Comparison of ENCODE assay signal across 8 mouse cellular contexts in the genomic region with DNA sequence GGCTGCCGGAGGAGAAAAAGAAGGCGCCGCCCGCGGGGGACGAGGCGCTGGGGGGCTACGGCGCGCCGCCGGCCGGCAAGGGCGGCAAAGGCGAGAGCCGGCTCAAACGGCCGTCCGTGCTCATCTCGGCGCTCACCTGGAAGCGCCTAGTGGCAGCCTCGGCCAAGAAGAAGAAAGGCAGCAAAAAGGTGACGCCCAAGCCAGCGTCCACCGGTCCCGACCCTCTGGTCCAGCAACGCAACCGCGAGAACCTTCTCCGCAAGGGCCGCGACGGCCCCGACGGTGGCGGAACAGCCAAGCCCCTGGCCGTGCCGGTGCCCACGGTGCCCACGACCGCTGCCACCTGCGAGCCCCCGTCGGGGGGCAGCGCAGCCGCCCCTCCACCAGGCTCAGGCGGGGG. TPM values are rescaled to one million over a fixed set of nuclear protein-coding genes. Genes with fewer than 3 reads are reported as not detected.
DNase-seq lines count a peak whose midpoint lies in the region; ATAC-seq and TF ChIP-seq lines count a peak whose summit lies in the region.

No protein-coding gene starts in this region.

- no peak for DNase-seq in heart, postnatal 10 days
- no peak for DNase-seq in embryonic facial prominence, embryonic 14.5 days (ENCODE audit: low spot score)
- DNase-seq in limb, embryonic 10.5 days (ENCODE audit: low spot score), result peak; percentile 73
- DNase-seq in splenic B cell, adult 2 months (ENCODE audit: low read depth, low spot score), result peak; percentile 15
- DNase-seq in adrenal gland, postnatal 4 days (ENCODE audit: low spot score in 2 of 2), result no peak

- intact Hi-C loops in heart, postnatal 10 days (cut with DNase I), result no loop called here

- peak overlapping the region; percentile 62 for H3K9ac ChIP-seq in heart, embryonic 13.5 days
- peak overlapping the region; percentile 61 for H3K9ac ChIP-seq in embryonic facial prominence, embryonic 14.5 days (ENCODE audit: low read depth, low read length)

- peak overlapping the region; percentile 66 for H3K4me3 ChIP-seq in heart, embryonic 13.5 days
- H3K4me3 ChIP-seq in E14TG2a.4 (replicated peaks; ENCODE audit: low read length), result peak overlapping the region; percentile 84
- peak overlapping the region; percentile 71 for H3K4me3 ChIP-seq in embryonic facial prominence, embryonic 14.5 days (ENCODE audit: low read depth, low read length)
- H3K4me3 ChIP-seq in limb, embryonic 10.5 days, result peak overlapping the region; percentile 73

- H3K27ac ChIP-seq in heart, embryonic 13.5 days (replicated peaks), result no peak overlapping the region
- H3K27ac ChIP-seq in embryonic facial prominence, embryonic 14.5 days (replicated peaks; ENCODE audit: low read depth, low read length), result no peak overlapping the region
- H3K27ac ChIP-seq in limb, embryonic 10.5 days, result peak overlapping the region; percentile 61

- peaks cover 100% of the 10 kb centered on the region for H3K27me3 ChIP-seq in heart, embryonic 13.5 days (replicated peaks)
- H3K27me3 ChIP-seq in E14TG2a.4 (ENCODE audit: insufficient read depth, low read length), result peaks cover 58% of the 10 kb centered on the region
- peaks cover 97% of the 10 kb centered on the region for H3K27me3 ChIP-seq in embryonic facial prominence, embryonic 14.5 days (replicated peaks; ENCODE audit: control insufficient read depth, insufficient read depth, low read length)
- peaks cover 100% of the 10 kb centered on the region for H3K27me3 ChIP-seq in limb, embryonic 10.5 days (ENCODE audit: low read depth, poor library complexity, severe bottlenecking)
- H3K27me3 ChIP-seq in splenic B cell, adult 2 months (ENCODE audit: control insufficient read depth, insufficient read depth, low read length, poor library complexity, severe bottlenecking), result no peaks in the 10 kb centered on the region

- H3K4me2 ChIP-seq in heart, embryonic 13.5 days, result peak overlapping the region; percentile 95
- H3K4me2 ChIP-seq in embryonic facial prominence, embryonic 14.5 days (ENCODE audit: low read depth, low read length), result peak overlapping the region; percentile 99

- no peak for ATAC-seq in heart, embryonic 13.5 days (ENCODE audit: extremely low read depth, insufficient number of reproducible peaks, low FRiP score, low TSS enrichment)
- ATAC-seq in embryonic facial prominence, embryonic 14.5 days (ENCODE audit: low read depth), result no peak; the same call in 1 of the 2 replicates
- ATAC-seq in monocyte, adult 5-6 weeks (replicated peaks; ENCODE audit: insufficient number of reproducible peaks, low FRiP score, low TSS enrichment, poor library complexity, severe bottlenecking), result no peak

- no peaks in the 10 kb centered on the region for H3K9me3 ChIP-seq in heart, embryonic 13.5 days
- no peaks in the 10 kb centered on the region for H3K9me3 ChIP-seq in E14TG2a.4 (ENCODE audit: low read length)
- no peaks in the 10 kb centered on the region for H3K9me3 ChIP-seq in embryonic facial prominence, embryonic 14.5 days (ENCODE audit: control insufficient read depth, low read length)
- no peaks in the 10 kb centered on the region for H3K9me3 ChIP-seq in limb, embryonic 10.5 days (replicated peaks)

- H3K36me3 ChIP-seq in heart, embryonic 13.5 days, result no peaks in the 10 kb centered on the region
- no peaks in the 10 kb centered on the region for H3K36me3 ChIP-seq in E14TG2a.4 (ENCODE audit: insufficient read depth, low read length)
- H3K36me3 ChIP-seq in embryonic facial prominence, embryonic 14.5 days (ENCODE audit: control insufficient read depth, insufficient read depth, low read length), result no peaks in the 10 kb centered on the region
- no peaks in the 10 kb centered on the region for H3K36me3 ChIP-seq in limb, embryonic 10.5 days
- no peaks in the 10 kb centered on the region for H3K36me3 ChIP-seq in splenic B cell, adult 2 months (ENCODE audit: control insufficient read depth, insufficient read depth, low read length, poor library complexity, severe bottlenecking)

- H3K4me1 ChIP-seq in heart, embryonic 13.5 days, result peaks cover 35% of the 10 kb centered on the region
- H3K4me1 ChIP-seq in E14TG2a.4 (replicated peaks; ENCODE audit: low read depth, low read length), result peaks cover 83% of the 10 kb centered on the region
- 0 out of 2 replicates have a peak, but pooled peaks cover 8% of the 10 kb centered on the region for H3K4me1 ChIP-seq in embryonic facial prominence, embryonic 14.5 days (ENCODE audit: control insufficient read depth, insufficient read depth, low read length)
- peaks cover 34% of the 10 kb centered on the region for H3K4me1 ChIP-seq in limb, embryonic 10.5 days

- under 1% methylated on average over 48 of the region's 48 CpGs for WGBS in heart, embryonic 13.5 days
- under 1% methylated on average over 21 of the region's 48 CpGs for WGBS in embryonic facial prominence, embryonic 14.5 days
- WGBS in limb, embryonic 10.5 days, result under 1% methylated on average over 48 of the region's 48 CpGs

- TF ChIP-seq CTCF in E14TG2a.4 (conservative IDR thresholded peaks at IDR 0.05; ENCODE audit: low read length), result no peak

RNA-seq across cellular contexts. Expression of gene Cdk5r2, which starts 0.4 kb away (rescaled TPM):
- polyA plus RNA-seq in heart, embryonic 13.5 days (2015; fragmentation: Nextera tagmentation; extraction: Ambion mirVana), result not detected in 2 replicates
- total RNA-seq in heart, postnatal 10 days (2021), result under 1 TPM in 1 of 2 experiments, not detected in 1; 0.12 TPM
- 0.60 and 0.79 TPM in 2 replicates for polyA plus RNA-seq in embryonic facial prominence, embryonic 14.5 days (2014; fragmentation: Nextera tagmentation; extraction: Ambion mirVana)
- not detected in 2 replicates for polyA plus RNA-seq in limb, embryonic 10.5 days (2016; fragmentation: Nextera tagmentation; extraction: Ambion mirVana)
- 10 to 100 TPM in 1 of 2 experiments, 1 to 10 TPM in 1; 6.6 to 10.1 TPM for total RNA-seq in adrenal gland, postnatal 4 days (2021)
- total RNA-seq in monocyte, adult 5-6 weeks (2017), result not detected in 3 replicates

RNA-seq across cellular contexts. Expression of gene Fev, which starts 30.1 kb away (rescaled TPM):
- 0.90 and 1.4 TPM in 2 replicates for polyA plus RNA-seq in heart, embryonic 13.5 days (2015; fragmentation: Nextera tagmentation; extraction: Ambion mirVana)
- total RNA-seq in heart, postnatal 10 days (2021), result under 1 TPM in 1 of 2 experiments, not detected in 1; 0.67 TPM
- not detected in 2 replicates for polyA plus RNA-seq in embryonic facial prominence, embryonic 14.5 days (2014; fragmentation: Nextera tagmentation; extraction: Ambion mirVana)
- polyA plus RNA-seq in limb, embryonic 10.5 days (2016; fragmentation: Nextera tagmentation; extraction: Ambion mirVana), result not detected in 2 replicates
- 1 to 10 TPM; 2.1 to 3.4 TPM for total RNA-seq in adrenal gland, postnatal 4 days (2021)
- not detected in 3 replicates for total RNA-seq in monocyte, adult 5-6 weeks (2017)

RNA-seq across cellular contexts. Expression of gene Cryba2, which starts 37.8 kb away (rescaled TPM):
- not detected in 2 replicates for polyA plus RNA-seq in heart, embryonic 13.5 days (2015; fragmentation: Nextera tagmentation; extraction: Ambion mirVana)
- not detected for total RNA-seq in heart, postnatal 10 days (2021)
- not detected in 2 replicates for polyA plus RNA-seq in embryonic facial prominence, embryonic 14.5 days (2014; fragmentation: Nextera tagmentation; extraction: Ambion mirVana)
- polyA plus RNA-seq in limb, embryonic 10.5 days (2016; fragmentation: Nextera tagmentation; extraction: Ambion mirVana), result not detected in 2 replicates
- total RNA-seq in adrenal gland, postnatal 4 days (2021), result 1 to 10 TPM; 2.0 to 3.3 TPM
- not detected in 3 replicates for total RNA-seq in monocyte, adult 5-6 weeks (2017)

Comparison
In these comparisons a context has a peak if more than half of its experiments do, and no peak if none do; other contexts are left out.
1. DNase-seq: peak in limb, embryonic 10.5 days (single experiment) and splenic B cell, adult 2 months (single experiment); none in heart, postnatal 10 days (0 of 2), embryonic facial prominence, embryonic 14.5 days (single experiment) and adrenal gland, postnatal 4 days (0 of 2).
2. Peak in every context shown above with its lines, with median percentiles within 50 percentile points of each other: H3K4me3 ChIP-seq.